Mouse (Mus musculus): ENCODE results near the gene Tmf1. TPM values are rescaled to one million over a fixed set of nuclear protein-coding genes. Genes with fewer than 3 reads are reported as not detected.

Tmf1 gene
- total and polyA plus RNA-seq, 2 experiments from 2014 or later, result 8.1 to 29.1 TPM

DNA sequence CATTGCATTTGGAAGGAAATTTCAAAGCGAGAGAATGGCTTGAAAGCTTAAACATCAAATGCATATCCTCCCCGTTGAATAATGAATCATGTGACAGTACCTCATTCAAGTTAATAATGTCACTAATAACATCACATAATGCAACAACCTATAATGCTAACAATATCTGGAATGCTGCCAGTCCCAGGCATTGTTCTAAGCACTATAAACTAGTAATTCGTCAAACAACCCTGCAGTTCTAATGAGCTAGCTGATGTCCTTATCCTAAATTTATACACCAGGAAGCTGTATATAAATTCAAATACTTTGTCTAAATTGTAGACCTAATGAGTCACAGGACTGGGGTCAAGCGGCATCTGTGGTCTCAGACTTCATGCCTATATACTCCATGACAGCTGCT, 58.0 kb downstream of the Tmf1 start:
- no peak for ATAC-seq (ENCODE audit: insufficient read depth, low read depth)
- H3K4me1 ChIP-seq (ENCODE audit: control insufficient read depth, insufficient read depth), result peaks cover 11% of the 10 kb centered on the region
- peaks cover 54% of the 10 kb centered on the region for H3K36me3 ChIP-seq (replicated peaks; ENCODE audit: control insufficient read depth, insufficient read depth, low read length)
- no peak overlapping the region for H3K9ac ChIP-seq (replicated peaks; ENCODE audit: low read depth, low read length)
- no peaks in the 10 kb centered on the region for H3K27me3 ChIP-seq (ENCODE audit: control insufficient read depth, insufficient read depth, low read length)
- 74% methylated on average over 4 of the region's 4 CpGs for WGBS
- no peaks in the 10 kb centered on the region for H3K9me3 ChIP-seq (replicated peaks; ENCODE audit: control insufficient read depth, low read length)
- no peak for DNase-seq (ENCODE audit: low spot score)
- H3K27ac ChIP-seq (ENCODE audit: low read depth), result no peak overlapping the region
- H3K4me3 ChIP-seq (ENCODE audit: low read depth, low read length), result no peak overlapping the region
- H3K4me2 ChIP-seq (ENCODE audit: low read depth, low read length), result no peak overlapping the region
- TF ChIP-seq CTCF (IDR thresholded peaks at IDR 0.05; ENCODE audit: low read depth) (no peak), EP300 (IDR thresholded peaks at IDR 0.05; ENCODE audit: low read depth) (no peak)

DNA sequence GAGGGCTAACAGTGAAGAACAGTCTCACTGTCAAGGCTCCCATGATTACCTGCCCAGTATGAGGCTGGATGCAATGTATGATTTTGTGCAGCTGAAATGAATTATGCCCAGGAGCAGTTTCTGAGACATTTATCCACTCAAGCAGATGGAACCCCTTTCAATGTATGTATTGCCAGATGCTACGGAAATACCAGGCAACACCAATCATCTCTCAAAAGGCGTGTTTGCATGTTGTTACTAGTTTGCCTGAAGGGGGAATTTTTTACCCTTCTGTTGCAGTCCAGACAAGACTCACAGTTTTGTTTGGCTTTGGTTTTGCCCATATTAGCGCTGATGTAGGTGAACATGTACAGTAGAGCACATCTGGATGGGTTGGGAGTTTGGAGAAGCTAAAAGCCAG, 60.6 kb downstream of the Tmf1 start:
- ATAC-seq (ENCODE audit: insufficient read depth, low read depth), result no peak
- no peaks in the 10 kb centered on the region for H3K4me1 ChIP-seq (ENCODE audit: control insufficient read depth, insufficient read depth)
- H3K4me2 ChIP-seq (ENCODE audit: low read depth, low read length), result no peak overlapping the region
- no peak overlapping the region for H3K9ac ChIP-seq (replicated peaks; ENCODE audit: low read depth, low read length)
- no peak overlapping the region for H3K27ac ChIP-seq (ENCODE audit: low read depth)
- no peak for TF ChIP-seq EP300 (IDR thresholded peaks at IDR 0.05; ENCODE audit: low read depth)
- TF ChIP-seq CTCF (IDR thresholded peaks at IDR 0.05; ENCODE audit: low read depth), result no peak
- no peaks in the 10 kb centered on the region for H3K27me3 ChIP-seq (ENCODE audit: control insufficient read depth, insufficient read depth, low read length)
- no peak for DNase-seq (ENCODE audit: low spot score)
- H3K4me3 ChIP-seq (ENCODE audit: low read depth, low read length), result no peak overlapping the region
- WGBS, result 93% methylated on average over 3 of the region's 3 CpGs
- peaks cover 70% of the 10 kb centered on the region for H3K36me3 ChIP-seq (replicated peaks; ENCODE audit: control insufficient read depth, insufficient read depth, low read length)
- H3K9me3 ChIP-seq (replicated peaks; ENCODE audit: control insufficient read depth, low read length), result no peaks in the 10 kb centered on the region

DNA sequence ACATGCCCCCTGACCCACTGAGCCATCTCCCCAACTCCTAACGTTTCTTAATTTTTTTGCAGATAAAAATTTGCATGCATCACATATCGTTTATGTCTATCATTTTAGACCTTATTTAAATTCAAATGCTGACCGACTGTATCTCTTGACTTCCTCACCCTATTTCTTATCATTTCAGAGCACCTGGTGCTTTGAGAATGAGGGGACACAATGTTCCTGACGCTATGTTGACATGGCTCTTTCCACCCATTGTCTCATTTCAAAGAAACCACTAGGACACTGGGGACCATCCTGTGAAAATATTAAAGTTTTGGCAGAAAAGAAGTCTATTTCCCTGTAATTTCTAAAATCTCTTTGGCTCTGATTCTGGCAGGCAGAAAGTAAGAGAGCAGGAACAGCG, 62.0 kb downstream of the Tmf1 start:
- no peak overlapping the region for H3K4me2 ChIP-seq (ENCODE audit: low read depth, low read length)
- 69% methylated on average over 5 of the region's 5 CpGs for WGBS
- ATAC-seq (ENCODE audit: insufficient read depth, low read depth), result no peak
- DNase-seq (ENCODE audit: low spot score), result no peak
- H3K36me3 ChIP-seq (replicated peaks; ENCODE audit: control insufficient read depth, insufficient read depth, low read length), result peaks cover 76% of the 10 kb centered on the region
- no peak overlapping the region for H3K27ac ChIP-seq (ENCODE audit: low read depth)
- H3K4me3 ChIP-seq (ENCODE audit: low read depth, low read length), result no peak overlapping the region
- no peak overlapping the region for H3K9ac ChIP-seq (replicated peaks; ENCODE audit: low read depth, low read length)
- H3K4me1 ChIP-seq (ENCODE audit: control insufficient read depth, insufficient read depth), result no peaks in the 10 kb centered on the region
- no peaks in the 10 kb centered on the region for H3K9me3 ChIP-seq (replicated peaks; ENCODE audit: control insufficient read depth, low read length)
- TF ChIP-seq CTCF (IDR thresholded peaks at IDR 0.05; ENCODE audit: low read depth) (no peak), EP300 (IDR thresholded peaks at IDR 0.05; ENCODE audit: low read depth) (no peak)
- no peaks in the 10 kb centered on the region for H3K27me3 ChIP-seq (ENCODE audit: control insufficient read depth, insufficient read depth, low read length)

DNA sequence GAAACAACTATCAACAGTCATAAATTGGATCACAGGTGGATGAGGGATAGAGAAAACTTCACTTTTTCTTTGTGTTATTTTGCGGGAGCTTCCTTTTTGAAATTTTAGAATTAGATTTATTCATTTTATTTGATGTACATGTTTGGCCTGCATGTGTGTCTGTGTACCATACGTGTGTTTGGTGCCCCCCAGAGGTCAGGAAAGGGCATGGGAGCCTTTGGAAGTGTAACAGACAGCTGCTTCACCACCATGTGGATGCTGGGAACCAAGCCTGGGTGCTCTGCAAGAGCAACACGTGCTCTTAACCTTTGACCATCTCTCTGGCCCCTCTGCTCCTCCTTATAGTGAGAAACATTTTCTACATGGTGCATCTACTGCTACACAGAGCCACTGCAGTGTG, 64.1 kb downstream of the Tmf1 start:
- Histone ChIP-seq H3K4me1 (ENCODE audit: control insufficient read depth, insufficient read depth) (no peaks in the 10 kb centered on the region), H3K36me3 (replicated peaks; ENCODE audit: control insufficient read depth, insufficient read depth, low read length) (peaks cover 79% of the 10 kb centered on the region), H3K4me2 (ENCODE audit: low read depth, low read length) (no peak overlapping the region), H3K27ac (ENCODE audit: low read depth) (no peak overlapping the region), H3K9me3 (replicated peaks; ENCODE audit: control insufficient read depth, low read length) (no peaks in the 10 kb centered on the region), H3K4me3 (ENCODE audit: low read depth, low read length) (no peak overlapping the region), H3K9ac (replicated peaks; ENCODE audit: low read depth, low read length) (no peak overlapping the region), H3K27me3 (ENCODE audit: control insufficient read depth, insufficient read depth, low read length) (no peaks in the 10 kb centered on the region)
- DNase-seq (ENCODE audit: low spot score) (no peak), ATAC-seq (ENCODE audit: insufficient read depth, low read depth) (no peak)
- 67% methylated on average over 3 of the region's 3 CpGs for WGBS
- TF ChIP-seq EP300 (IDR thresholded peaks at IDR 0.05; ENCODE audit: low read depth), result no peak
- TF ChIP-seq CTCF (IDR thresholded peaks at IDR 0.05; ENCODE audit: low read depth), result no peak; the same call in 1 of the 2 replicates

DNA sequence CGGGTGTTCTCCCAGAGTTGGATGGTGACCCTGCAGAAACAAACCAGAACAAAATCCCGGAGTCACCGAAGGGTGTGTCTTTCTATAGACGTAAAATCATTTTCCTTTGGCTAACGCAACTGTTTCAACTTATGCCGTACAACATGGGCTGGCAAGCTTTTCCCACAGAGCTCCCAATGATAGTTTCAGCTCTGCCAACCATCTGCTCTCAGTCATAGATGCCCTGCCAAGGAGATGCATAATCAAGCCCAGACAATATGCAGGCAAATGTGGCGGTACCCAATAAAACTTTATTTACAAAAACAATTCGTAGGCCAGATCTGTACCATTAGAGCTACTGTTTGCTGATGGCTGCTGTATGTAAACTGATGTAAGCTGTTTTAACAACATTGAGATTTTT, 66.7 kb downstream of the Tmf1 start:
- H3K9me3 ChIP-seq (replicated peaks; ENCODE audit: control insufficient read depth, low read length), result no peaks in the 10 kb centered on the region
- H3K9ac ChIP-seq (replicated peaks; ENCODE audit: low read depth, low read length), result no peak overlapping the region
- no peak for DNase-seq (ENCODE audit: low spot score)
- no peak overlapping the region for H3K27ac ChIP-seq (ENCODE audit: low read depth)
- 92% methylated on average over 8 of the region's 8 CpGs for WGBS
- TF ChIP-seq EP300 (IDR thresholded peaks at IDR 0.05; ENCODE audit: low read depth) (no peak), CTCF (IDR thresholded peaks at IDR 0.05; ENCODE audit: low read depth) (no peak)
- ATAC-seq (ENCODE audit: insufficient read depth, low read depth), result no peak
- no peak overlapping the region for H3K4me3 ChIP-seq (ENCODE audit: low read depth, low read length)
- no peak overlapping the region for H3K4me2 ChIP-seq (ENCODE audit: low read depth, low read length)
- H3K36me3 ChIP-seq (replicated peaks; ENCODE audit: control insufficient read depth, insufficient read depth, low read length), result peaks cover 61% of the 10 kb centered on the region
- no peaks in the 10 kb centered on the region for H3K27me3 ChIP-seq (ENCODE audit: control insufficient read depth, insufficient read depth, low read length)
- no peaks in the 10 kb centered on the region for H3K4me1 ChIP-seq (ENCODE audit: control insufficient read depth, insufficient read depth)

DNA sequence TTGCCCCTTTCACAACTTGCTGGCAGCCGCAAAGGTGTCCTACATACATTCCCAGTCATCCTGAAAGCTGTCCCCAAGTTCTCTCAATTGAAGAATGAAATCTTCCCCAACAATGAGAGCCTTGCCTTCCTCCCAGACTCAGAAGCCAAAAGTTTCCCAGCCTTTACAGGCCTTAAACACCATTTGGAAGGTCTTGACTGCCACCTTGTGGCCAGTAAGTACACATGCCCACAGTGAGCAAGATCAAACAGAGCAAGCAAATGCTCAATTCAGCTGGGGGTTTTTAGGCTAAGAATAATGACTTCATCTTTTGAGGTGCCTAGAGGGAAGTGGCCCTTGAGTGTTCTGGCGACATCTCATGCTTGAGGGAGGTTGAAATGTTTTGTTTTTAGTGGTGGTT, 72.1 kb downstream of the Tmf1 start:
- Histone ChIP-seq H3K27ac (ENCODE audit: low read depth) (no peak overlapping the region), H3K9me3 (replicated peaks; ENCODE audit: control insufficient read depth, low read length) (no peaks in the 10 kb centered on the region), H3K4me2 (ENCODE audit: low read depth, low read length) (no peak overlapping the region), H3K4me3 (ENCODE audit: low read depth, low read length) (no peak overlapping the region), H3K27me3 (ENCODE audit: control insufficient read depth, insufficient read depth, low read length) (0 out of 2 replicates have a peak, but pooled peaks cover 4% of the 10 kb centered on the region), H3K9ac (replicated peaks; ENCODE audit: low read depth, low read length) (no peak overlapping the region), H3K36me3 (replicated peaks; ENCODE audit: control insufficient read depth, insufficient read depth, low read length) (peaks cover 11% of the 10 kb centered on the region), H3K4me1 (ENCODE audit: control insufficient read depth, insufficient read depth) (no peaks in the 10 kb centered on the region)
- WGBS, result 9% methylated on average over 2 of the region's 2 CpGs
- DNase-seq (ENCODE audit: low spot score) (peak; percentile 60), ATAC-seq (ENCODE audit: insufficient read depth, low read depth) (no peak)
- TF ChIP-seq EP300 (IDR thresholded peaks at IDR 0.05; ENCODE audit: low read depth) (no peak), CTCF (IDR thresholded peaks at IDR 0.05; ENCODE audit: low read depth) (peak; percentile 95)
